Mouse (Mus musculus) liver (tissue): ENCODE data around the gene Hps6.
"Not testable (repeated sequence)": the region's sequence is repeated elsewhere in the genome, so short reads cannot be mapped to it uniquely, and the experiment has no call there.

Source experiments
- DNase-seq: peaks from one replicate; pipeline ENCODE4 v3.0.0-alpha.2; 2020; ENCODE audit warnings: mixed read lengths

Gene Hps6

DNA sequence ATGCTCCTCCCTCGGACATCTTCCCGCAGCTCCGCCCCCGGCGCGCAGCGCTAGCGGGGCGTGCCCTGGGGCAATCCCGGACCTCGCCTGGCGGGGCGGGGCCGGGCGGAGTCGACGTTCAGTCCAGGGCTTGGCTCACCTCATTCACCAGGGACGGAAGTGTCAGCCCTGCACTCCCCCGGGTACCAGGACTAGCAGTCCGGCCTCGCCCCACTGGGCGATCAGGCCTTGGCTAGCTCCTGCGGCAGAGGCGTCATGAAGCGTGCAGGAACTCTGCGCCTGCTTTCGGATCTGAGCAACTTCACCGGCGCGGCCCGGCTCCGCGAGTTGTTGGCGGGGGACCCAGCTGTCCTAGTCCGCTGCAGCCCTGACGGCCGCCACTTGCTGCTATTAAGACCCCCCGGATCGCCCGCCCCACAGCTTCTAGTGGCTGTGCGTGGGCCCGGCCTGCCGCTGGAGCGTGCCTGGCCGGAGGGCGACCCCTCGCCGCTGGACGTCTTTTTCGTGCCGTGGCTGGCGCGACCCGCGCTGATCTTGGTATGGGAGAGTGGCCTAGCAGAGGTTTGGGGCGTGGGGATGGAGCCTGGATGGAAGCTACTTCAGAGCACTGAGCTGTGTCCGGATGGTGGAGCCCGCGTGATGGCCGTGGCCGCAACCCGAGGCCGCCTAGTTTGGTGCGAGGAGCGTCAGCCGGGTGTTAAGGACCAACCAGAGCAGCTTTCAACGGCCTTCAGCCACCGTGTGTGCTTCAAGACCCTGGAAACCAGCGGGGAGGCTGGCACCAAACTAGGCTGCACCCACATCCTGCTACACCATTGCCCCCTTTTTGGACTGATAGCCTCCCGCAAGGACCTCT is at the start of gene Hps6:
Gene Hps6 (plus strand): TSS at position 138 of the 856 bp plus-strand sequence.
- peak; percentile 91 for DNase-seq

DNA sequence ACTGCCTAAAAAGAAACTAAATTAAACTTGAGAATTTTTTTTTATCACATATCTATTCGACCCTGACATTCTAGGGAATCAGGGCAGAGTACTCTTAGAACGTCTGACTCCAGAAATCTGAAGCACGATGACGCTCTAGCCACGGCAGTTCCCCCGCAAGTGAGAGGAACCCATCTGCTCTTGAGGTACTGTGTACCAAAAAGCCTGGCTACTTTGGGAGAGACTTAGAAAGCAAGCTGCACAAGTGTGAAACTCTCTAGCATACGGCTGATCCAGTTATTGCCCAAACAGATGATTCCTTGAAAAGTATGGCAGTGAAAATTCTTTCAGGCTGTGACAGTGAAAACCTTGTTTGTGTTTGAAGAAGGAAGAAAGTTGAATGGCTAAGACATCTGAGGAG is 46.6 kb upstream of the Hps6 start:
- no peak for DNase-seq

DNA sequence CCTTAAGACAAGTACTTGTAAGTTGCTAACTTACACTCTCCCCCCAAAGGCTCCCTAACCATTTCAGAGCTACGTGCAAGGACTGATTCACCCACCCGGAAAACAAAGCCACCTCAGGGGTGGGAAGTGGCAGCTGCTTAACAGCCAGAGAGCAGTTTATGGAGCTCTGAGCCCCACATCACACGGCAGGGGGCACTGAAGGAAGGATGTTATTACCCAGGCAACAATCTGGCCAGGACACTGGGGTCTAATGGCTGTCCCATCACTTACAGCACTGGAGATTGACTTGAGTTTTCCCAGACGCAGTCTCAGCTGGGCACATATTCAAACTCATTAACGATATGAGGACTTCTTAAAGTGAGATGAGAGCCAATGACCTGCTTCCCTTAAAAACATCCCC is 42.5 kb upstream of the Hps6 start:
- no peak for DNase-seq

DNA sequence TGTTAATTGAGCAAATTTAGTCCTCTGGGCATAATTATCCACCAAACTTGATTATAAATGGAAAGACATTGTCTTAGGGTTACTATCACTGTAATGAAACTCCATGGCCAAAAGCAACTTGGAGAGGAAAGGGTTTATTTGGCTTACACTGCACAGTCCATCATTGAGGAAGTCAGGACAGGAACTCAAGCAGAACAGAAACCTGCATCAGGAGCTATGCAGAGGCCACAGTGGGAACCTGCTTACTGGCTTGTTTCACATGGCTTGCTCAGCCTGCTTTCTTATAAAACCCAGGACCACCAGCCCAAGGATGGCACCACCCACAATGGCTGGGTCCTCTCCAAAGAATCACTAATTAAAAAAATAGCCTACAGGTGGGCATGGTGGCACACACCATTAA is 18.9 kb upstream of the Hps6 start:
- DNase-seq, result no peak

DNA sequence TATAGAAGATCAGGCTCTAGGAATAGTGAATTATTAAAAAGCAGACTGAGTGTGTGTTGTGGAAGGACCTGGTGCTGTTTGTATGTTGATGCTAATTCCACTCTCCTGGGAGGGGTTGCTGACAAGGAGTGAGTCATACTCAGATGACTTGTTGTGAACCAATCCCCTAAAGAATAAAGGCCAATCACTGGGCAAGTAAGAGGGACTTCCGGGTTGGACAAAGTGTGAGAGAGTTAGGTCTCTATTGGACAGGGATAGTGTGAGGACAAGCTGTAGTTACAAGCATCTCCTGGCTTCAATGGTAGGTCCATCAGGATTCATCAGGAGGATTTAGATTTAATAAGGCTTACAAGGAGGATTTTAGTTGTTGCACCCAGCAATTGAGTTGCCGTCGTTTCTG is 15.1 kb upstream of the Hps6 start:
- no peak for DNase-seq

DNA sequence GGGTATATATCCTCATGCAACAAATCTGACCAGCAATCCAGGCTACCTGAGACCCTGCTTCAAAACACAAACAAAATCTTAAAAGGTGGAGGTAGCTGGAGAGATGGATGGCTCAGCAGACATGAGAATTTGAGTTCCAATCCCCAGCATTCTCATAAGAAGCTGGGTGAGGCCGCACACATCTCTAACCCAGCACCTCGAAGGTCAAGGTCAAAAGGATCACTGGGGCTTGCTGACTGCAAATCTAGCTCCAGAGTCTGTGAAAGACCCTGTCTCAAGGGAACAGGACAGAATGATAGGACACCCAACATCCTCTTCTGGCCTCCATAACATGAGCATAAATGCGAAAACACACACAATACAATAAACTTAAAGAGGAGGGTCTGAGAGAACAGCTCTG is 12.1 kb upstream of the Hps6 start:
- no peak for DNase-seq

DNA sequence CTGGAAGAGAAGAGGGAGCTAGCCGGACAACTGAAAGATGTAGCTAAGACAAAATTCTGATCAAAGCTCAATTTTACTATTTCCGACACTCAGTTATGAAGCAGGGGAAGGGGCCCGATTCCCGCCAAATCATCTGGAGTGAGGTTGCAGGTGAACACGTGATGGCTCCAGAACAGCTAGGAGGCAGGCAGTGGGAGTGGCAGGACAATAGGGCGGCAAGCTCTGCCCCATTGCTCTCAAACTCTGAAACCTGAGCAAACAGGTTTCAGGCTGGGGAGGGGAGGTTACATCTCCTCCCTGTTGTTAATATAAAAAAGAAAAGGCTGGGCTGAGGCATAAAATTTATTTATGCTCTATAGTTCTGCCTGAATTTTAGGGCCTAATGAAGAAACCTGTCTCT is 9.9 kb upstream of the Hps6 start:
- not testable (repeated sequence) for DNase-seq

DNA sequence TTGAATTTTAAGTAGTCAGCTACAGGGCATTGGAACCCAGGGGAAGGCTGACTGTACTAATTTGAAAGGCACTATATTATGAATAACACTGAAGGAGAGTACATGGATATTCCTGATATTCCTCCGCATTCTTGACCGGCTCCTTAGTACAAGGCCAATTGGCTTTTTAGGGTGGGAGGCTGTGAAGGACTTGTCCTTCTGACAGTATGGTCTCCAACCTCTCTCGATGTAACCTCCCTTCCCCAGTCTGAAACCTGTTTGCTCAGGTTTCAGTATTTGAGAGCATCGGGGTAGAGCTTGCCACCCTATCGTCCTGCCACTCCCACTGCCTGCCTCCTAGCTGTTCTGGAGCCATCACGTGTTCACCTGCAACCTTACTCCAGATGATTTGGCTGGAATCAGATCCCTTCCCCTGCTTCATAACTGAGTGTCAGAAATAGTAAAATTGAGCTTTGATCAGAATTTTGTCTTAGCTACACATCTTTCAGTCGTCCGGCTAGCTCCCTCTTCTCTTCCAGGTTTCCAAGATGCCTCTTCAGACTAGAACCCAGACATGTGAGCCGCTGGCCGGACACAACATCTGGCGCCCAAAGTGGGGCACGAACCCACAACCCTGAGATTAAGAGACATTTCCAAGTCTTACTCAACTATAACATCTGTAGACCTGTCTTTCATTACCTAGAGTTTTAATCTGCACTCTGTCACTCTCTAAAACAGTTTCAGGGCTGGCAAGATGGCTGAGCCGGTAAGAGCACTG is 9.1 kb upstream of the Hps6 start:
- DNase-seq, result no peak

DNA sequence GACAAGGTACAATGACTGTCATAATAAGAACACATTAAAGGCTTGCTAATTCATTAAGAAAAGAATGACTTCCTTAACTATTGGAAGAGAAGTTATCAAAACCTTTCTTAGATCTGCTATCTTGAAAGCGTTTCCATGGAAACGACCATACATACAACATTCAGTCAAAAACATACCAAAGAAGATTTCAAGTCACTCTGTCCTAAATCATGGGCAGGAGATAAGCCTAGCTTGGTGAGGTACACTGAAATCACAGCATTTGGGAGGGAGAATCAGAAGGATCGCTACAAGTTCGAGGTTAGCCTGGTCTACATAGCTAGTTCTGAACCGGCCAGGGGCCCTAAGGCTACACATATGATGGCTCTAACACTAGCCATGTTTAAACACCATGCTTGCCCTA is 5.9 kb upstream of the Hps6 start:
- DNase-seq, result no peak

DNA sequence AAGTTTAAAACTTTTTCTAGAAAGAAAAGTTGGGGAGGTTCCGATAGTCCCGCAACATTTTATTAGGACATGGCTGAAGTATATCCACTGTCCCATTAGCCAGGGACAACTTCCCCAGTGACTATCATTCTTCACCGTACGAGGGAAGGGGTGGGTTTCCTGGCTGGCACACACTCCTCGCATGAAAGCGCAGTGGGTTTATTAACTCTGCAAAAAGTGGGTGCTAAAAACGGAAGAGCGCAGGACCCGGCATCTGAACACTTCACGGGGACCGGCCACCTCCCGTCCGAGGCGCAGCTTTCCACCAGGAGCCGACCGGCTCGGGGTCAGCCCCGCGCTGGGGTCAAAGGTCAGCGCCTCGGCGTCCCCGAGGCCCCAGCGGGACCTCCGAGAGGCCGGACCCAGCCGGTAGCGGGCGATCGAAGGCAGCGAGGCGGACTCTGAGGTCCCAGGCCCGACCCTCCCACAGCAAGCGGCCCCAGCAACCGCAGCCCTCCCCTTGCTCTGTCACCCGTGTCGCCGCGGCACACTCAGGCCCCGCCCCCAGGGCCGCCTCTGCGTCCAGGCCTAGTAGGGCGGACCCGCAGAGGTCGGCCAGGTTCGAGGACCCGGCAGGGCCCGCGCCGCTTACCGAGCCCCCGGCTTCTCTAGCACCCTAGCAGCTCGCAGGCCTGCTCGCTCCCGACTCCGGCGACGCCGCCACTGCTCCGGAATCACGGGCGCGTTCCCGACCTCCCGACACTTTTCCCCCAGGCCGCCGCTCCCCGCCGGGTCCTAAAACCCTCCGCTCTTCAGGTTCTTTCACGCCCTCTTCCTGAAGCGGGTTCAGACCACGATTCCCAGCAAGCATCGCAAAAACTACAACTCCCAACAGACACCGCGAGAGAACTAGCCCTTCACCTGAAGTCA is 5.3 kb upstream of the Hps6 start, which contains the start of gene Armh3:
Gene Armh3 (minus strand): TSS at position 704 of the 909 bp plus-strand sequence.
- DNase-seq, result peak; percentile 92

DNA sequence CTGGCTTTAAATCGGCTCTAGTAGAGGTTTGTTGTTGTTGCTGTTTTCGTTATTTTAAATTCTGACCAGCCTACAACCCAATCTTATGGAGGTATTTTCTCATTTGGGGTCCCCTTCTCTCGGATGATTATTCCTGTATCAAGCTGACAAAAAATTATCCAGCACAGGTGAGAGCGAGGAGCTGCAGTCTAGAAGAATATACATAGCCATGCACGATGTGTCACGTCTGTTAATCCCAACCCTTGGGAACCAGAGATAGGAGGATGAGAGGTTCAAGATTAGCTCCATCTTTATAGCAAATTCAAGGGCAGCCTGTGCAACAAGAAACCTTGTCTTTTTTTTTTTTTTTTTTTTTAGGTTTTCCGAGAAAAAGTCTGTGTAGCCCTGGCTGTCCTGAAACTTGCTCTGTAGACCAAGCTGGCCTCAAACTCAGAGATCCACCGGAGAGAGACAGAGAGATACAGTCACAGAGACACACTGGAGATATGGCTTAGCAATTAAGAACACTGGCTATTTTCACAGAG is 4.6 kb upstream of the Hps6 start:
- DNase-seq, result no peak

DNA sequence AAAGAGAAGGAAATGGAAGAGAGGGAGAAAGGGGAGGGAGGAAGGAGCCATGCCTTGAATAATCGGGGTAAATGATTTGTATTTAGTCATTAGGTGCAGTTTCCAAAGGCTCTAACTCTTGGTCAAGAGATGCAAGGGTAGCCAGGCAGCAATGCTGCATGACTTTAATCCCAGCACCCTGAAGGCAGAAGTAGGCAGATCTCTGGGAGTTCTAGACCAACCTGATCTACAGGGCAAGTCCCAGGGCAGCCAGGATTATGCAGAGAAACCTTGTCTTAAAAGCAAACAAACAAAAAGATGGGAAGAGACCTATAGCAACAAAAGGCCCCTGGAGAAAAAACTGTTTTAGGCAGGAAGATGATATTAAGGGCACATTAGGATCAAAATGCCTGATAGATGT is 3.9 kb upstream of the Hps6 start:
- no peak for DNase-seq

DNA sequence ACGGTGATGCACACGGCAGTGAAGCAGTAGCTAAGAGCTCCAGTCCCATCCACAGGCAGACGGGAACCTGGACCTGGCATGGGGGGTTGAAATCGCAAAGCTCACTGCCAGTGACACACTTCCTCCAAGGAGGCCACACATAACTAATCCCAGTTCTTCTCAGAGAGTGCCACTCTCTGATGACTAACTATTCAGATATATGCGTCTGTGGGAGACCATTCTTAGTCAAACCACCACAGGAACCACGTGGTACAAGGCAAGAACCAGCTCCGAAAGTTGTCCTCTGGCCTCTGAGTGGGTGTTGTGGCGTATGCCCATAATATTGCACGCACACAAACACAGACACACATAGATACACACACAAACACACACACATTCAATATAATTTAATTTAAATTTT is 1.0 kb upstream of the Hps6 start:
- no peak for DNase-seq

DNA sequence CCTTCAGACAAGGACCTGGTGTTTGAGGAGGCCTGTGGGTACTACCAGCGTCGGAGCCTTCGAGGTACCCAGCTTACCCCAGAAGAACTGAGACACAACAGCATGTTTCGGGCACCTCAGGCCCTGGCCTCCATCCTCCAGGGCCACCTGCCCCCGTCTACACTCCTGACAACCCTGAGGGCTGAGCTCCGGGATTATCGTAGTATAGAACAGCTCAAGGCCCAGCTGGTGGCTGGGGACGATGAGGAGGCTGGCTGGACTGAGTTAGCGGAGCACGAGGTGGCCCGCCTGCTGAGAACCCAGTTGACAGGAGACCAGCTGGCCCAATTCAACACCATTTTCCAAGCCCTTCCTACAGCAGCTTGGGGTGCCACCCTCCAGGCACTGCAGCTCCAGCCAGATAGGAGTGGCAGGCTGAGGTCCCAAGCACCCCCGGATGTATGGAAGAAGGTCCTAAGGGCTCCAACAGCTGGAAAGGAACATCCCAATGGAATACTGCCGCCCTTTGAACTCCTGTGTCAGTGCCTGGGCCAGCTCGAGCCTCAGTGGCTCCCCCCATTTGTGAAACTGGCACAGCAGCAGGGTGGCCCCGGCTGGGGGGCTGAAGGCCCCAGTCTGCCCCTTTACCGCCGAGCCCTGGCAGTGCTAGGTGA is 1.6 kb downstream of the Hps6 start:
- no peak for DNase-seq

DNA sequence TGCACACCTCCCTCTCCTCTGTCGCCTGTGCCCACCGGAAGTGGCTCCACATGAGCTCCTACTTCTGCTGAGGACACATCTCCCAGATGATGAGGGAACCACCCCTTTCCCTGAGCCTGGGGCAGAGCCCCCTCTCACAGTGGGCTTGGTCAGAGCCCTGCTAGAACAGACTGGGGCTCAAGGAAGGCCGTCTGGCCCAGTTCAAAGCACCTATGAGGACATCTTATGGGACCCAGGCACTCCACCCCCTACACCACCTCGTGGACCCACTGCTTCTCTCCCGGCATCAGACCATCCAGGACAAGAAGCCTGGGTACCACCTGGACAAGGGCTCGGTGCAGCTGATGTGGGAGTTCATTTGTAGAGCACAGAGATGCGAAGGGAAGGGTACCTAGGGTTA is 2.4 kb downstream of the Hps6 start:
- DNase-seq, result no peak

DNA sequence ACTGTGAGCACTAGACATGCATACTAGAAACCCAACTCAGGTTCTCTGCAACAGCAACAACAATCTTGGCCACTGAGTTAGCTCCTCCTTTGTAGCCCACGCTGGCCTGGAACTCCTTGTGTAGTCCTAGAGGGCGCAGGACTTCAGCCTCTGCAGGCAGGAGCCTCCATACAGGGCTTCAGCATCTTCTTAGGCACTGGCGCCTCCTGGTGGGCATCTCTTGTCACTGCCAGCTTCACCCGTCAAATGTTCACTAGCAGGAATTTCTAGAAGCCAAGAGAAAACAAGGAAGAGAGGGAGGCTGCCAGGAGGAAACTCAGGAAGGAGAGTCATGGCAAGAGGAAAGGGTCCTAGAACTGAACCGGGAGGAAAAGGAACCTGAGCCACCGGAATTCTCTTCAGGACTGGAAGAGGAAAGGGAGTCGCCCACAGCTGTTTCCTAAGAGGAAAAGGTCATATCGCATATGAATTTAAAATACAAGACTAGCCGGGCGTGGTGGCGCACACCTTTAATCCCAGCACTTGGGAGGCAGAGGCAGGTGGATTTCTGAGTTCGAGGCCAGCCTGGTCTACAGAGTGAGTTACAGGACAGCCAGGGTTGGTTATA is 11.4 kb downstream of the Hps6 start:
- peak; percentile 87 for DNase-seq

DNA sequence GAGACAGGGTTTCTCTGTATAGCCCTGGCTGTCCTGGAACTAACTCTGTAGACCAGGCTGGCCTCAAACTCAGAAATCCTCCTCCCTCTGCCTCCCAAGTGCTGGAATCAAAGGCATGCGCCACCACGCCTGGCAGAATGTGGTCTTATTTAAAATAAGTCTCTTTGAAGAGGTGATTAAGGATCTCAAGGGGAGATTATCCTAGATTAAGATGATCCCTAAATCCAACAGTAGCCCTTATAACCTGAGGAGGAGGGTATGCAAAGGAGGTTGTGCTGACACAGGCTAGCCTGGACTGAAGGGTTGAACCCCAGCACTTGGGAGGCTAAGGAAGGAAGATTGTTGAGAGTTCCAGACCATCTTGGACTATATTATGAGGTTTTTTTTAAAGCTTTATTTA is 12.7 kb downstream of the Hps6 start:
- DNase-seq, result no peak

DNA sequence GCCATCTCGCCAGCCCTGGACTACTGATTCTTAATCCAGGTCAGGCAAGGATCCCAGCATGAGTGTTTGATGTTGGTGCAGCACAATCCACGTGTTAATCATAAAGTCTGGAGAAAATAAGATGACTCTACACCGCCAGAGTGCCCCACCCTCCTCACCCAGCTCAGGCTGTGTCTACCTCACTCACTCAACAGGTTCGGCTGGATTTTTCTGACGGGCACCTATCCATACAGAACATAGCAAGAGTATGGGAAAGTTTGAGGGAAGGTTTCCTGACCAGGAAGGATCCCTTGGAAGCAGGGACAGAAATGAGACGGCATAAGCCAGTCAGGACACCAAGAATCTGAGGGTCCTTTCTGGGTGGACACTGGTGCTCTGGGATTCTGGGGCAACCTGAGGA is 21.7 kb downstream of the Hps6 start:
- no peak for DNase-seq

DNA sequence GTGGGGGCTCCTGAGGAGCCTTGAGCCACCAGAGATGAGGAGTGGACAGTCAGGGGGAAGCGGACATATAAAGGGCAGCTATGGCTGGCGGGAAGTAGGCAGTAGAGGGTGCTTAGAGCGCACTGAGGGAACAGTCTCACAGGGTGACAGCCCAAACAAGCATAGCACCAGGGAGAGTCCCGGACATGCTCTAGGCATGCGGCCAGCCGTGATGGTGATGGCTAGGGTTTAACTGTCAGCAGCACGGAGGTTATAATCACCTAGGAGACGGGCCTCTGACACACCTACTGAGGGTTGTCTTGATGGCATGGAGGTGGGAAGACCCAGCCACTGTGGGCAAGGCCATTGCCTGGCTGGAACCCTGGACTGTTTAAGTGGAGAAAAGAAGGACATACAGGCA is 23.3 kb downstream of the Hps6 start:
- no peak for DNase-seq

DNA sequence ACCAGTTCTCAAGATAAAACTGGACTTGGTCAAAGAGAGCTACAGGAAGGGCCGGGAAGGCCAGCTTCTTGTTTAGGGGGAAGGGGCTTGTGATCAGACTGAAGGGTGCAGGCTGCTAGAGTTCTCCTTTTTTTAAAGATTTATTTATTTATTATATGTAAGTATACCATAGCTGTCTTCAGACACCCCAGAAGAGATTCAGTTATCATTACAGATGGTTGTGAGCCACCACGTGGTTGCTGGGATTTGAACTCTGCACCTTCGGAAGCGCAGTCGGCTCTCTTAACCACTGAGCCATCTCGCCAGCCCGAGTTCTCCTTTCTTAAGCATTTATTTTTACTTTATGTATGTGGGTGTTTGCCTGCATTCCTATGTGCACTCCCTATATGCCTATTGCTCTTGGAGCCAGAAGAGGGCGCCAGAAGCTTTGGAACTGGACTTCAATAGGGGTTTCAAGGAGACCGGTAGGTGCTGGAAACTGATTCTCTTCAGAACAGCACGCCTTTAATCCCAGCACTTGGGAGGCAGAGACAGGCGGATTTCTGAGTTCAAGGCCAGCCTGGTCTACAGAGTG is 25.5 kb downstream of the Hps6 start:
- DNase-seq, result no peak

DNA sequence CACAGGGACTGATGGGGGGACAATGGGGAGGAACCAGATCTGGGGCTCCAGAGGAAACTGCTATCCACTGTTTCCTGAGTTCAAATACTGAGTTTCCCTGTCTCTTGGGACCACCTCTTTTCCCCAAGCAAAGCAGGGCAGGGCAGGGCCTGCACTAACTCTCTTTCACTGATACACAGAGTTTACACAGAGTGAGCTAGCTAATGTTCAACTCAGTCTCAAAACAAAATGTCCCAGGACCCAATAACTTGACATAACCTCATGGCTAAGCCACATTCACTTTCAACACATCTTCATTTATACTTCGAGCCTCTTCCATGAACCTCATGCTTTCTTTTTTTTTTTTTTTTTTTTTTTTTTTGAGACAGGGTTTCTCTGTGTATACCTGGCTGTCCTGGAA is 26.3 kb downstream of the Hps6 start:
- DNase-seq, result no peak
